Mouse (Mus musculus): Measurements from ENCODE around the gene Srbd1. TPM values are rescaled to one million over a fixed set of nuclear protein-coding genes. Genes with fewer than 3 reads are reported as not detected.

Gene Srbd1
- total RNA-seq, 2 experiments from 2014 or later = 17.2 to 19.5 TPM

GRCm38 (mm10) chr17:86149726-86150125 lies 4.8 kb upstream of the Srbd1 start:
- ATAC-seq (ENCODE audit: poor library complexity, severe bottlenecking) = no peak

DNA sequence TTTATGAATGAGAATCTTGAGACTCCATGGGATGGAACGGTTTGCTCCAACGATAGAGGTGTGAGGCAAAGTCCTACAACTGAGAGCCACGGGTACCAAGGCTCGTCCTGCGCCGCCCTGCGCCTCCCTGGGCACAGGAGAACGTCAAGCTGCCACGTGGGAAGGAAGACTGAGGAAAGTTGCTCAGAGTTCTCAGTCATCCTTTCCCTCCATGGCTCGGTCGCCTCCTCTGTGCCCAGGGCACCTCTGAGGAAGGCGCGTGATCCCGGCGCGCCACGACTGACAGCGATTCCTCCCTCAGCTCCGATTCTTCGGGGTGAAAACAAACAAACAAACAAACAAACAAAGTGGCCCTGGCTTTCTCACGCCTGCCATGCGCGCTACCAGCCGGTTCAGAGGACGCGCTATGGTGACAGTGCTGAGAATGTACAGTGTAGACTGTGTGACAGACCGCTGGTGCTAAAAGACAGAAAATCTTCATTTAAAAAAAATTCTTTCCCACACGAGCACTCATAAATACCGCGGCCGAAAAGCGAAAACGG lies 367 bp downstream of the Srbd1 start:
- peak; percentile 64 for ATAC-seq (ENCODE audit: poor library complexity, severe bottlenecking)

- ATAC-seq (ENCODE audit: poor library complexity, severe bottlenecking) = no peak
Measured at GRCm38 (mm10) chr17:86135835-86136234, 9.1 kb downstream of the Srbd1 start.

DNA sequence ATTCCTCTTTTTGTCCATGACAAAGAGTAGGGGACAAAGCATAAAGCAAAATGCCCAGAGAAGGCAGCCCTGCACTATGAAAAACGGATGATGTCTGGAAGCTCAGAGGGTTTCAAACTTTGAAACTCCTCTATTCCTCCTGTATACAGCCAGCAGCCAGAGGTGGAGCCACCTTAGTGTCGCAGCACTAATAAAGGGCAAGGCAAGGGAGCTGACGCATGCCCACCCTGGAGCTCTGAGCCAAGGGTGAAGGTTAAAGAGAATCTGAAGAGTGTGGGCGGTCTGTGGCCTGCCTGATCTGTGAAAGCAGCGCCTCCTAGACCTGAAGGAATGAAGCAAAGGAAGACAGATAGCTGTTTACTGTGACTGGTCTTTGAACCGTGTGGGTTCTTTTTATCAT lies 10.5 kb downstream of the Srbd1 start:
- ATAC-seq (ENCODE audit: poor library complexity, severe bottlenecking) = no peak

GRCm38 (mm10) chr17:86132534-86132933 lies 12.4 kb downstream of the Srbd1 start:
- ATAC-seq (ENCODE audit: poor library complexity, severe bottlenecking) = no peak

GRCm38 (mm10) chr17:86128198-86128597 lies 16.8 kb downstream of the Srbd1 start:
- ATAC-seq (ENCODE audit: poor library complexity, severe bottlenecking) = peak; percentile 82

GRCm38 (mm10) chr17:86125908-86126307 lies 19.1 kb downstream of the Srbd1 start:
- ATAC-seq (ENCODE audit: poor library complexity, severe bottlenecking) = peak; percentile 34; the same call in 1 of the 2 replicates

DNA sequence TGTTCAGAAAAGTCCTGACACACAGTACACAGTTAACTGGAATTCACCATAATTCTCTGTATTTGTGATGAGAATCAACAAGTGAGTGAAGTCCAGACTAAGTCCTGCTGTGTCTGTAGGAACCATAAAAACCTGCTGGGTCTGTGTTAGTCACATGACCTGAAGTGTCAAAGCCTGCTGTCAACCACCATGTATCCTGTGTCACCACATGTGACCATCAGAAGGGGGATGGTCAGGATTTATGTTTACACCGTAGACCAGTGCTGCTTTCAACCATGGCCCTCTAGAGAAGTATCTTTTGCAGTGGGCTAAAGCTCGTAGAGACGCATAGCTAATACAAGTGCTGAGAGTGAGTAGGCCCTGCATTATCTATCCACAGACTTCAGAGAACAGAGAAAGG lies 21.8 kb downstream of the Srbd1 start:
- ATAC-seq (ENCODE audit: poor library complexity, severe bottlenecking) = peak; percentile 63

DNA sequence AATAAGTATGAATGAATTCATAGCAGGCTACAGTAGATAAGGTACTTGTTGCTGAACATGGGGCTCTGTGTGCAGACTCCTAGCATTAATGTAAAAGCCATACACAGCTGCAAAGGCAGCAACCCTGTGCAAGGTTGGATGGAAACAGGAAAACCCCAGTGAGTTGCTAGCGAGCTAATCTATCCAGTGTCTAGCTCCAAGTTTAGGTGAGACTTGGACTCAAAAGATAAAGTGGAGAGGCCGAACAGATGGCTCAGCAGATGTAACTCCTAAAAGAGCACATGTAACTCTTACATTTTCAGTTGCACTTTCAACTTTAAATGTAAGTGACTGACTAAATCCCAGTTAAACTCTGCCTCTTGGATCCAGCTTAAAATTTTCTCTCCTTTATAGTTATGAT lies 48.1 kb downstream of the Srbd1 start:
- ATAC-seq (ENCODE audit: poor library complexity, severe bottlenecking) = no peak

- ATAC-seq (ENCODE audit: poor library complexity, severe bottlenecking) = no peak
Measured at GRCm38 (mm10) chr17:86093124-86093523, 51.9 kb downstream of the Srbd1 start.

- ATAC-seq (ENCODE audit: poor library complexity, severe bottlenecking) = no peak
Measured at GRCm38 (mm10) chr17:86091631-86092030, 53.3 kb downstream of the Srbd1 start.

DNA sequence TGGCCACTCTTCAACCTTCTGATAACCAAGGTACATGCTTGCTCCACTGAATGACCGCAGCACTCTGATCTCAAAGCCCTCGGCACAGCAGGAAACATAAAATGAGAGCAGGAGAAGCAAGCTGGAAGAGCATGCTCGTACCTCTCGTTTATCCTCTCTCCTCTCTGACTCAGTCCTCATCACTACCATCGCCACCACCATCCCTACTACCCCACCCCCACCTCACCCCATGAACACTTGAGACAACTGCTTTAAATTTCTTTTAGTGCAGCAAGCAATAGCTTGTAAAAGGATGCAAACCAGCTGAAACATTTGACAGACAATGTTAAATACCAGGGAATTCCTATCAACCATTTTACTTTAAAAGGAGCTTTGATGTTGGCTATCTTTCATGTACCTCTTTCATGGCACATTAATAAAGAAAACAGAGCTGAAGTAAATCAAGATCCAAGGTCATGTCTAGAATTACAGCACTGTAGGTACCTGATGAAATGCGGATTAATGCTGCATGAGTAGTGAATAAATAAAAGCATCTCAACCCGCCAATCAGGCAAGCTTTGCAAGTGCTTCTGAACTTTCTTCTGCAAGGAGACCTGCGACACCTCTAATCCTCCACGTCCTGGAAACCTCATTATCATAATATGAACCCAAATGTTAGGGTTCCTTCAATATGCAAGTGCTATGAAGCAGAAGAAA lies 54.9 kb downstream of the Srbd1 start:
- ATAC-seq (ENCODE audit: poor library complexity, severe bottlenecking) = no peak

- ATAC-seq (ENCODE audit: poor library complexity, severe bottlenecking) = no peak
Measured at GRCm38 (mm10) chr17:86087922-86088321, 57.1 kb downstream of the Srbd1 start.

GRCm38 (mm10) chr17:86086191-86086590 lies 58.8 kb downstream of the Srbd1 start:
- ATAC-seq (ENCODE audit: poor library complexity, severe bottlenecking) = no peak

DNA sequence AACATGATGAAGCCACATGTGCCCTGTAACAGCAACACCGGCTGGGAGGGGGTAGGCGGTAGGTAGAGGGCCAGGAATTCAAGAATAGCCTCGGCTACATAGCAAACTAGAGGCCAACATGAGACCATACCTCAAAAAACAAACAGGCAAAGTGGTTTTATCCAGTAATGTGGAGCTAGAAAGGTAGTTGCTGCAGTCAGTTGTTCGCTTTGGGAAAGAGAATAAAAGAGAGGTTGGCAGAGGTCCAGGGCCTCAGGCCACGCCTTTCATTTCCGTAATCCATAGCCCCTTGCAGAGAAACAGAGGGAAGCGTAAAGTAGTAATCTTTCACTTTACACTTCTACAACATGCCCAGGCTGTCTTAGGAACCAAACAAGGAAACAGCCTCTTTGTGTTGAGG lies 61.8 kb downstream of the Srbd1 start:
- no peak for ATAC-seq (ENCODE audit: poor library complexity, severe bottlenecking)

GRCm38 (mm10) chr17:86078060-86078459 lies 66.9 kb downstream of the Srbd1 start:
- ATAC-seq (ENCODE audit: poor library complexity, severe bottlenecking) = peak; percentile 27; the same call in 1 of the 2 replicates

- ATAC-seq (ENCODE audit: poor library complexity, severe bottlenecking) = no peak
Measured at GRCm38 (mm10) chr17:86067444-86067843, 77.5 kb downstream of the Srbd1 start.

- no peak for ATAC-seq (ENCODE audit: poor library complexity, severe bottlenecking)
Measured at GRCm38 (mm10) chr17:86065833-86066232, 79.1 kb downstream of the Srbd1 start.

- ATAC-seq (ENCODE audit: poor library complexity, severe bottlenecking) = peak; percentile 76
Measured at GRCm38 (mm10) chr17:86063461-86063860, 81.5 kb downstream of the Srbd1 start.

DNA sequence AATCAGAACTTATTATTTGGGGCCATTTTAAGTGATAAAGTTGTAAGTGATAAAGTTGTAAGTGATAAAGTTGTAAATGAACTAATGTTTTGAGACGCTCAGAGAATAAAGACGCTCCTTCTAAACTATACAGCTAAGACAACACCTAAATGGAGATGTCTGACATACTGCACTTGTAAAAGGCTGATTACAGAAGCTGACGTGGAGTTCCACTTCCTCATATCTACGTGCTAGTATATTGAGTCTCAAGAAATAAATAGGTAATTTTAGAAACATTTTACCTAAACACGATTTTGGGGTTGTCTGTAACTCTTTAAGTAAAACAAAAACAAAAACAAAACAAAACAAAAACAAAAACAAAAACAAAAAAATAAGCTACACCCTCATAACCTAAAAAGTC lies 84.1 kb downstream of the Srbd1 start:
- no peak for ATAC-seq (ENCODE audit: poor library complexity, severe bottlenecking)

DNA sequence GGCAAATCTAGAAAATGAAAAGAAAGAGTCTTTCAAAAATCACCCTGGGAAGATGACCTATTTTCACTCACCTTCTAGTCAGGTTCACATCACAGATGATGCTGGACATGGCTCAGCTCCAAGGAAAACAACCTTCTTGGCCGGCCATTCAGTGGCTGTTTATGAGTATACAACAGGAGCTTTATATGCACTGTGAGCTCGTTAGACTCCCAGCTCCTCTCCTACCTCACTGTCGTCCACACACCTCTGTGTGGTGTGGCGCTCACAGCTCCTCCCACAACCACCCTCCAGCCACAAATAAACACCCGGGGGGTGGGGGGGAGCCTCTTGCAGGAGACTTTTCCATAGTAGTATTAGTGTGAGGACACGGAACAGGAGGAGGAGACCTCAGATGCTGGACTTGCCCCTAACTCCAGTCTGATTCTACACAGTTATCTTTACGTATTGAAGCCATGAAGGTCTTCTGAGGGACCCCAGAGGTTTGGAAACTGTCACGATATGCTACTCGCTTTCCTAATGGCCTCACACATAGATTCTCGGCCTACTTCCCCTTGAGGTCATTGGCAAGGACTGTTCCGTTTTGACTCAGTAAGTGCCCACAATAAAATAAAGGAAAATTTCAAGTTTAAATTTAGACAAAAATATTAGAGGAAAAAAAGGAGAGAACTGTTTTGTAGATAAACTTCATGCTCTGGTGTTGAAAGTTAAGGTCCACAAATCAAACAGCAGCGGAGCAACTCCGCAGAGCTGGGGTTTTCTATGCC lies 104.6 kb downstream of the Srbd1 start:
- no peak for ATAC-seq (ENCODE audit: poor library complexity, severe bottlenecking)

DNA sequence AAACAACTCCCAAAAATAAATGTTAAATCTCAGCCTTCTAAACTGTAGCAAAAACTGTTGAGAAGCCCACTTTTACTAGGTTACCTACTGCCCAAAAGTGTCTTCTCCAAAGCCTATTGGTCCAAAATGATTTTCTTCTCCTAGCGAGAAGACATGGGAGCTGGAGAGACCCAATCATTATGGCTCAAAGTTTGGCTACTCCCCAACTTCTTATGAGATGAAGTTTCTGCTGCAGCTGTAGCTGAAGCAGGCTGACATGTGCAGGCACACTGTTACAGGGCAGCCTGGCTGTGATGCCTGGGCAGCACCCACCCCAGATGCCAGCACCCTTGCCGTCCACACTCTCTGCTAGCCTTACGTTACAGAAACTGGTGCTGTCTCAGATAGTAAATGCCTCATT lies 105.2 kb downstream of the Srbd1 start:
- no peak for ATAC-seq (ENCODE audit: poor library complexity, severe bottlenecking)
